Mouse (Mus musculus): Measurements from ENCODE around the gene Zdhhc7. TPM values are rescaled to one million over a fixed set of nuclear protein-coding genes. Genes with fewer than 3 reads are reported as not detected.

The Zdhhc7 gene
- 28.0 and 29.3 TPM in 2 replicates for polyA plus RNA-seq (2015; fragmentation: Nextera tagmentation; extraction: Ambion mirVana)

- Histone ChIP-seq H3K27me3 (replicated peaks; ENCODE audit: control insufficient read depth, insufficient read depth, low read length) (no peaks in the 10 kb centered on the region), H3K4me2 (ENCODE audit: low read length) (peak within 1 kb of the TSS; percentile 71), H3K4me3 (ENCODE audit: low read length) (peak within 1 kb of the TSS; percentile 84), H3K4me1 (ENCODE audit: control insufficient read depth, insufficient read depth, low read depth, low read length) (peaks cover 23% of the 10 kb centered on the region), H3K9me3 (ENCODE audit: control insufficient read depth, low read length) (no peaks in the 10 kb centered on the region), H3K27ac (ENCODE audit: low read depth, low read length) (peak within 1 kb of the TSS; percentile 93), H3K36me3 (ENCODE audit: control insufficient read depth, insufficient read depth, low read length) (no peaks in the 10 kb centered on the region), H3K9ac (ENCODE audit: low read depth, low read length) (peak within 1 kb of the TSS; percentile 89)
- peak; percentile 87 for ATAC-seq
- WGBS: under 1% methylated on average over 72 of the region's 88 CpGs
These were observed at the start of gene Zdhhc7 for GRCm38 (mm10) chr8:120101068-120101972. Gene Zdhhc7 (minus strand): TSS chr8:120101482.

GRCm38 (mm10) chr8:120150028-120150427 lies 48.7 kb upstream of the Zdhhc7 start:
- H3K4me1 ChIP-seq (ENCODE audit: control insufficient read depth, insufficient read depth, low read depth, low read length): peaks cover 5% of the 10 kb centered on the region
- WGBS: 74% methylated on average over 12 of the region's 12 CpGs
- no peak overlapping the region for H3K4me2 ChIP-seq (ENCODE audit: low read length)
- ATAC-seq: no peak
- no peaks in the 10 kb centered on the region for H3K27me3 ChIP-seq (replicated peaks; ENCODE audit: control insufficient read depth, insufficient read depth, low read length)
- H3K27ac ChIP-seq (ENCODE audit: low read depth, low read length): no peak overlapping the region
- H3K4me3 ChIP-seq (ENCODE audit: low read length): no peak overlapping the region
- peaks cover 10% of the 10 kb centered on the region for H3K36me3 ChIP-seq (ENCODE audit: control insufficient read depth, insufficient read depth, low read length)
- H3K9me3 ChIP-seq (ENCODE audit: control insufficient read depth, low read length): no peaks in the 10 kb centered on the region
- H3K9ac ChIP-seq (ENCODE audit: low read depth, low read length): no peak overlapping the region

GRCm38 (mm10) chr8:120146051-120146450 lies 44.8 kb upstream of the Zdhhc7 start:
- H3K9ac ChIP-seq (ENCODE audit: low read depth, low read length): no peak overlapping the region
- ATAC-seq: no peak

GRCm38 (mm10) chr8:120144652-120145301 lies 43.5 kb upstream of the Zdhhc7 start:
- WGBS: 47% methylated on average over 12 of the region's 12 CpGs

More at GRCm38 (mm10) chr8:120146051-120146450, 44.8 kb upstream of the Zdhhc7 start:
- H3K36me3 ChIP-seq (ENCODE audit: control insufficient read depth, insufficient read depth, low read length): no peaks in the 10 kb centered on the region; the same call in 1 of the 2 replicates
- H3K27ac ChIP-seq (ENCODE audit: low read depth, low read length): no peak overlapping the region
- H3K9me3 ChIP-seq (ENCODE audit: control insufficient read depth, low read length): no peaks in the 10 kb centered on the region
- H3K4me3 ChIP-seq (ENCODE audit: low read length): no peak overlapping the region
- WGBS: 86% methylated on average over 1 of the region's 1 CpGs
- H3K4me1 ChIP-seq (ENCODE audit: control insufficient read depth, insufficient read depth, low read depth, low read length): peaks cover 18% of the 10 kb centered on the region
- no peak overlapping the region for H3K4me2 ChIP-seq (ENCODE audit: low read length)
- no peaks in the 10 kb centered on the region for H3K27me3 ChIP-seq (replicated peaks; ENCODE audit: control insufficient read depth, insufficient read depth, low read length)

GRCm38 (mm10) chr8:120143911-120144651 lies 42.8 kb upstream of the Zdhhc7 start:
- peak overlapping the region; percentile 31; the same call in 1 of the 2 replicates for H3K9ac ChIP-seq (ENCODE audit: low read depth, low read length)
- peak; percentile 76 for ATAC-seq
- WGBS: 50% methylated on average over 15 of the region's 15 CpGs
- no peaks in the 10 kb centered on the region for H3K27me3 ChIP-seq (replicated peaks; ENCODE audit: control insufficient read depth, insufficient read depth, low read length)
- H3K4me1 ChIP-seq (ENCODE audit: control insufficient read depth, insufficient read depth, low read depth, low read length): peaks cover 18% of the 10 kb centered on the region
- no peaks in the 10 kb centered on the region for H3K36me3 ChIP-seq (ENCODE audit: control insufficient read depth, insufficient read depth, low read length)
- no peak overlapping the region for H3K4me3 ChIP-seq (ENCODE audit: low read length)
- H3K9me3 ChIP-seq (ENCODE audit: control insufficient read depth, low read length): no peaks in the 10 kb centered on the region
- peak overlapping the region; percentile 77 for H3K27ac ChIP-seq (ENCODE audit: low read depth, low read length)
- peak overlapping the region; percentile 10; the same call in 1 of the 2 replicates for H3K4me2 ChIP-seq (ENCODE audit: low read length)

More at GRCm38 (mm10) chr8:120144652-120145301, 43.5 kb upstream of the Zdhhc7 start:
- H3K27ac ChIP-seq (ENCODE audit: low read depth, low read length): peak overlapping the region; percentile 77
- H3K4me3 ChIP-seq (ENCODE audit: low read length): no peak overlapping the region
- H3K9me3 ChIP-seq (ENCODE audit: control insufficient read depth, low read length): no peaks in the 10 kb centered on the region
- peak overlapping the region; percentile 8; the same call in 1 of the 2 replicates for H3K4me2 ChIP-seq (ENCODE audit: low read length)
- ATAC-seq: peak; percentile 56
- no peaks in the 10 kb centered on the region; the same call in 1 of the 2 replicates for H3K36me3 ChIP-seq (ENCODE audit: control insufficient read depth, insufficient read depth, low read length)
- H3K4me1 ChIP-seq (ENCODE audit: control insufficient read depth, insufficient read depth, low read depth, low read length): peaks cover 18% of the 10 kb centered on the region
- no peaks in the 10 kb centered on the region for H3K27me3 ChIP-seq (replicated peaks; ENCODE audit: control insufficient read depth, insufficient read depth, low read length)
- 0 out of 2 replicates have a peak overlapping the region, but pooled peaks have one; percentile 28 for H3K9ac ChIP-seq (ENCODE audit: low read depth, low read length)

GRCm38 (mm10) chr8:120140769-120141168 lies 39.5 kb upstream of the Zdhhc7 start:
- no peaks in the 10 kb centered on the region for H3K27me3 ChIP-seq (replicated peaks; ENCODE audit: control insufficient read depth, insufficient read depth, low read length)
- peaks cover 21% of the 10 kb centered on the region for H3K4me1 ChIP-seq (ENCODE audit: control insufficient read depth, insufficient read depth, low read depth, low read length)
- H3K9ac ChIP-seq (ENCODE audit: low read depth, low read length): no peak overlapping the region
- no peak overlapping the region for H3K4me3 ChIP-seq (ENCODE audit: low read length)
- WGBS: 62% methylated on average over 3 of the region's 3 CpGs
- H3K36me3 ChIP-seq (ENCODE audit: control insufficient read depth, insufficient read depth, low read length): no peaks in the 10 kb centered on the region
- H3K4me2 ChIP-seq (ENCODE audit: low read length): no peak overlapping the region
- no peak overlapping the region for H3K27ac ChIP-seq (ENCODE audit: low read depth, low read length)
- ATAC-seq: no peak
- no peaks in the 10 kb centered on the region for H3K9me3 ChIP-seq (ENCODE audit: control insufficient read depth, low read length)

- Histone ChIP-seq H3K4me2 (ENCODE audit: low read length) (no peak overlapping the region), H3K4me1 (ENCODE audit: control insufficient read depth, insufficient read depth, low read depth, low read length) (peaks cover 8% of the 10 kb centered on the region), H3K9ac (ENCODE audit: low read depth, low read length) (no peak overlapping the region), H3K9me3 (ENCODE audit: control insufficient read depth, low read length) (no peaks in the 10 kb centered on the region), H3K36me3 (ENCODE audit: control insufficient read depth, insufficient read depth, low read length) (no peaks in the 10 kb centered on the region), H3K27me3 (replicated peaks; ENCODE audit: control insufficient read depth, insufficient read depth, low read length) (no peaks in the 10 kb centered on the region), H3K27ac (ENCODE audit: low read depth, low read length) (no peak overlapping the region), H3K4me3 (ENCODE audit: low read length) (no peak overlapping the region)
- WGBS: 95% methylated on average over 2 of the region's 2 CpGs
- no peak for ATAC-seq
These were observed 37.7 kb upstream of the Zdhhc7 start for GRCm38 (mm10) chr8:120138958-120139357.

- 50% methylated on average over 7 of the region's 7 CpGs for WGBS
- H3K9me3 ChIP-seq (ENCODE audit: control insufficient read depth, low read length): no peaks in the 10 kb centered on the region
- H3K27ac ChIP-seq (ENCODE audit: low read depth, low read length): 0 out of 2 replicates have a peak overlapping the region, but pooled peaks have one; percentile 30
- H3K4me1 ChIP-seq (ENCODE audit: control insufficient read depth, insufficient read depth, low read depth, low read length): peaks cover 3% of the 10 kb centered on the region; the same call in 1 of the 2 replicates
- H3K4me3 ChIP-seq (ENCODE audit: low read length): no peak overlapping the region
- ATAC-seq: peak; percentile 45; the same call in 1 of the 2 replicates
- no peaks in the 10 kb centered on the region for H3K27me3 ChIP-seq (replicated peaks; ENCODE audit: control insufficient read depth, insufficient read depth, low read length)
- no peak overlapping the region for H3K4me2 ChIP-seq (ENCODE audit: low read length)
- H3K9ac ChIP-seq (ENCODE audit: low read depth, low read length): no peak overlapping the region
- no peaks in the 10 kb centered on the region for H3K36me3 ChIP-seq (ENCODE audit: control insufficient read depth, insufficient read depth, low read length)
These were observed 35.3 kb upstream of the Zdhhc7 start for GRCm38 (mm10) chr8:120136618-120137017.

All from hindbrain, embryonic 16.5 days (tissue).